Comparison of ENCODE assay signal across 29 mouse cellular contexts in genomic region chr16:78057549-78057948, GRCm38 (mm10).
DNase-seq lines count a peak whose midpoint lies in the region; ATAC-seq and TF ChIP-seq lines count a peak whose summit lies in the region.
"Had no signal": no experiment of that assay in that cellular context is flagged by ENCODE, and none has a peak within 500 bp of the region (broad histone marks: within the 10 kb centered on the region; RNA-seq: fewer than 3 reads in every experiment).

No protein-coding gene starts in this region.

- H3K4me1 ChIP-seq in embryonic facial prominence, embryonic 11.5 days (ENCODE audit: control insufficient read depth, insufficient read depth, low read length) = no peaks in the 10 kb centered on the region
- peaks cover 8% of the 10 kb centered on the region for H3K4me1 ChIP-seq in embryonic facial prominence, embryonic 10.5 days
- peaks cover 7% of the 10 kb centered on the region; the same call in 1 of the 2 replicates for H3K4me1 ChIP-seq in embryonic facial prominence, embryonic 14.5 days (ENCODE audit: control insufficient read depth, insufficient read depth, low read length)
- H3K4me1 ChIP-seq in limb, embryonic 10.5 days = peaks cover 16% of the 10 kb centered on the region; the same call in 1 of the 2 replicates
- no peaks in the 10 kb centered on the region for H3K4me1 ChIP-seq in cerebellum, adult 2 months (ENCODE audit: control insufficient read depth, insufficient read depth, low read length)
- H3K4me1 ChIP-seq in midbrain, postnatal 0 days (ENCODE audit: insufficient read depth, low read length) = no peaks in the 10 kb centered on the region
- H3K4me1 ChIP-seq: forebrain, embryonic 12.5 days; heart, embryonic 13.5 days; limb, embryonic 15.5 days; liver, embryonic 13.5 days; megakaryocyte, embryonic 14.5 days; midbrain, embryonic 13.5 days; stomach, embryonic 15.5 days had no signal

- no peak overlapping the region for H3K27ac ChIP-seq in embryonic facial prominence, embryonic 11.5 days (replicated peaks; ENCODE audit: low read depth, low read length)
- H3K27ac ChIP-seq in embryonic facial prominence, embryonic 10.5 days (replicated peaks) = no peak overlapping the region
- peak overlapping the region; percentile 55; the same call in 1 of the 2 replicates for H3K27ac ChIP-seq in embryonic facial prominence, embryonic 14.5 days (replicated peaks; ENCODE audit: low read depth, low read length)
- H3K27ac ChIP-seq in limb, embryonic 10.5 days = peak overlapping the region; percentile 67; the same call in 1 of the 2 replicates
- no peak overlapping the region for H3K27ac ChIP-seq in cerebellum, adult 2 months (ENCODE audit: insufficient read depth, low read length)
- H3K27ac ChIP-seq in midbrain, postnatal 0 days (ENCODE audit: low read depth, low read length) = no peak overlapping the region
- H3K27ac ChIP-seq: forebrain, embryonic 12.5 days; heart, embryonic 13.5 days; hindbrain, embryonic 14.5 days; limb, embryonic 15.5 days; liver, embryonic 13.5 days; midbrain, embryonic 13.5 days; stomach, embryonic 15.5 days had no signal

- no peaks in the 10 kb centered on the region for H3K36me3 ChIP-seq in embryonic facial prominence, embryonic 11.5 days (replicated peaks; ENCODE audit: control insufficient read depth, insufficient read depth, low read depth, low read length)
- H3K36me3 ChIP-seq in embryonic facial prominence, embryonic 10.5 days (replicated peaks) = no peaks in the 10 kb centered on the region
- no peaks in the 10 kb centered on the region for H3K36me3 ChIP-seq in embryonic facial prominence, embryonic 14.5 days (ENCODE audit: control insufficient read depth, insufficient read depth, low read length)
- no peaks in the 10 kb centered on the region for H3K36me3 ChIP-seq in limb, embryonic 10.5 days
- H3K36me3 ChIP-seq in midbrain, postnatal 0 days (ENCODE audit: insufficient read depth, low read length) = no peaks in the 10 kb centered on the region
- H3K36me3 ChIP-seq: forebrain, embryonic 12.5 days; heart, embryonic 13.5 days; limb, embryonic 15.5 days; liver, embryonic 13.5 days; midbrain, embryonic 13.5 days; stomach, embryonic 15.5 days had no signal

- no peak overlapping the region for H3K4me2 ChIP-seq in embryonic facial prominence, embryonic 11.5 days (ENCODE audit: low read depth, low read length)
- no peak overlapping the region for H3K4me2 ChIP-seq in embryonic facial prominence, embryonic 14.5 days (ENCODE audit: low read depth, low read length)
- no peak overlapping the region for H3K4me2 ChIP-seq in midbrain, postnatal 0 days (ENCODE audit: low read depth, low read length, poor library complexity, severe bottlenecking)
- H3K4me2 ChIP-seq: forebrain, embryonic 12.5 days; heart, embryonic 13.5 days; hindbrain, embryonic 14.5 days; limb, embryonic 15.5 days; liver, embryonic 13.5 days; midbrain, embryonic 13.5 days; stomach, embryonic 15.5 days had no signal

- 36% methylated on average over 3 of the region's 3 CpGs for WGBS in embryonic facial prominence, embryonic 11.5 days
- WGBS in embryonic facial prominence, embryonic 10.5 days = 33% methylated on average over 3 of the region's 3 CpGs
- 25% methylated on average over 3 of the region's 3 CpGs for WGBS in embryonic facial prominence, embryonic 14.5 days
- 78% methylated on average over 3 of the region's 3 CpGs for WGBS in limb, embryonic 10.5 days
- 88% methylated on average over 3 of the region's 3 CpGs for WGBS in cerebellum, adult 2 months
- WGBS in midbrain, postnatal 0 days = 85% methylated on average over 3 of the region's 3 CpGs

- ATAC-seq in embryonic facial prominence, embryonic 11.5 days (replicated peaks; ENCODE audit: insufficient number of reproducible peaks, low FRiP score, low TSS enrichment, low read depth) = no peak
- peak; percentile 44; the same call in 1 of the 2 replicates for ATAC-seq in embryonic facial prominence, embryonic 14.5 days (ENCODE audit: low read depth)
- no peak for ATAC-seq in midbrain, postnatal 0 days (ENCODE audit: low FRiP score)
- ATAC-seq: forebrain, postnatal 0 days; inflammation-experienced regulatory T-cells, adult 6 months; lung, postnatal 0 days; midbrain, embryonic 13.5 days had no signal

- TF ChIP-seq POLR2A in cerebellum, adult 2 months (IDR thresholded peaks at IDR 0.05; ENCODE audit: borderline replicate concordance, insufficient read depth, low read length) = no peak

- no peaks in the 10 kb centered on the region for H3K9me3 ChIP-seq in embryonic facial prominence, embryonic 11.5 days (replicated peaks; ENCODE audit: control insufficient read depth, low read length)
- no peaks in the 10 kb centered on the region for H3K9me3 ChIP-seq in embryonic facial prominence, embryonic 10.5 days
- H3K9me3 ChIP-seq in embryonic facial prominence, embryonic 14.5 days (ENCODE audit: control insufficient read depth, low read length) = no peaks in the 10 kb centered on the region
- no peaks in the 10 kb centered on the region for H3K9me3 ChIP-seq in limb, embryonic 10.5 days (replicated peaks)
- no peaks in the 10 kb centered on the region for H3K9me3 ChIP-seq in midbrain, postnatal 0 days (ENCODE audit: low read length)
- H3K9me3 ChIP-seq: forebrain, embryonic 12.5 days; heart, embryonic 13.5 days; limb, embryonic 15.5 days; liver, embryonic 13.5 days; midbrain, embryonic 13.5 days; stomach, embryonic 15.5 days had no signal

- H3K9ac ChIP-seq in embryonic facial prominence, embryonic 11.5 days (replicated peaks; ENCODE audit: low read length) = no peak overlapping the region
- H3K9ac ChIP-seq in embryonic facial prominence, embryonic 14.5 days (ENCODE audit: low read depth, low read length) = no peak overlapping the region
- H3K9ac ChIP-seq in midbrain, postnatal 0 days (replicated peaks; ENCODE audit: low read length, poor library complexity, severe bottlenecking) = no peak overlapping the region
- H3K9ac ChIP-seq: forebrain, embryonic 12.5 days; forebrain, postnatal 0 days; heart, embryonic 13.5 days; hindbrain, embryonic 14.5 days; limb, embryonic 15.5 days; liver, embryonic 13.5 days; midbrain, embryonic 13.5 days; stomach, embryonic 15.5 days had no signal

- no peak overlapping the region for H3K4me3 ChIP-seq in embryonic facial prominence, embryonic 11.5 days (ENCODE audit: low read depth, low read length)
- H3K4me3 ChIP-seq in embryonic facial prominence, embryonic 10.5 days = no peak overlapping the region
- H3K4me3 ChIP-seq in embryonic facial prominence, embryonic 14.5 days (ENCODE audit: low read depth, low read length) = no peak overlapping the region
- H3K4me3 ChIP-seq in limb, embryonic 10.5 days = no peak overlapping the region
- no peak overlapping the region for H3K4me3 ChIP-seq in cerebellum, adult 2 months (replicated peaks; ENCODE audit: insufficient read depth, low read depth, low read length)
- H3K4me3 ChIP-seq in midbrain, postnatal 0 days (ENCODE audit: low read depth, low read length) = no peak overlapping the region
- H3K4me3 ChIP-seq: forebrain, embryonic 12.5 days; heart, embryonic 13.5 days; limb, embryonic 15.5 days; liver, embryonic 13.5 days; megakaryocyte, embryonic 14.5 days; midbrain, embryonic 13.5 days; stomach, embryonic 15.5 days had no signal

- DNase-seq in embryonic facial prominence, embryonic 11.5 days (ENCODE audit: low spot score) = peak; percentile 22
- no peak for DNase-seq in embryonic facial prominence, embryonic 10.5 days (ENCODE audit: low spot score)
- DNase-seq in Muller cell, postnatal 12 days (ENCODE audit: inconsistent ontology term) = peak; percentile 79
- DNase-seq in embryonic facial prominence, embryonic 14.5 days (ENCODE audit: low spot score) = peak; percentile 54
- DNase-seq in limb, embryonic 10.5 days (ENCODE audit: low spot score) = no peak
- no peak for DNase-seq in cerebellum, adult 2 months
- DNase-seq in left cerebral cortex, adult 9 months (ENCODE audit: low spot score in 2 of 2) = no peak
- no peak for DNase-seq in midbrain, postnatal 0 days (ENCODE audit: low spot score)
- DNase-seq: adrenal gland, adult 2 months; adrenal gland, postnatal 36 days; cerebellum, adult 8-10 months; cerebellum, postnatal 25 days; forebrain, postnatal 0 days; gastrocnemius, postnatal 10 days; heart, postnatal 10 days; kidney, postnatal 10 days; layer of hippocampus, adult 9-11 months; liver, embryonic 13.5 days; lung, adult 18-20 months; lung, postnatal 4 days had no signal

- no peaks in the 10 kb centered on the region for H3K27me3 ChIP-seq in embryonic facial prominence, embryonic 11.5 days (ENCODE audit: control insufficient read depth, insufficient read depth, low read length)
- no peaks in the 10 kb centered on the region for H3K27me3 ChIP-seq in embryonic facial prominence, embryonic 10.5 days (replicated peaks; ENCODE audit: low read depth, poor library complexity, severe bottlenecking)
- H3K27me3 ChIP-seq in embryonic facial prominence, embryonic 14.5 days (replicated peaks; ENCODE audit: control insufficient read depth, insufficient read depth, low read length) = no peaks in the 10 kb centered on the region
- no peaks in the 10 kb centered on the region for H3K27me3 ChIP-seq in limb, embryonic 10.5 days (ENCODE audit: low read depth, poor library complexity, severe bottlenecking)
- no peaks in the 10 kb centered on the region for H3K27me3 ChIP-seq in cerebellum, adult 2 months (ENCODE audit: control insufficient read depth, insufficient read depth, low read length)
- H3K27me3 ChIP-seq in midbrain, postnatal 0 days (ENCODE audit: insufficient read depth, low read length) = no peaks in the 10 kb centered on the region
- H3K27me3 ChIP-seq: forebrain, embryonic 12.5 days; heart, embryonic 13.5 days; limb, embryonic 15.5 days; liver, embryonic 13.5 days; megakaryocyte, embryonic 14.5 days; midbrain, embryonic 13.5 days; stomach, embryonic 15.5 days had no signal

- TF ChIP-seq CTCF in cerebellum, adult 2 months (IDR thresholded peaks at IDR 0.05; ENCODE audit: borderline replicate concordance, insufficient read depth, low read depth, low read length) = no peak
- TF ChIP-seq CTCF in midbrain, postnatal 0 days (IDR thresholded peaks at IDR 0.05) = no peak

Comparison
In these comparisons a context has a peak if more than half of its experiments do, and no peak if none do; other contexts are left out.
1. DNase-seq: peak in embryonic facial prominence, embryonic 11.5 days (single experiment), Muller cell, postnatal 12 days (single experiment) and embryonic facial prominence, embryonic 14.5 days (single experiment); none in embryonic facial prominence, embryonic 10.5 days (single experiment), limb, embryonic 10.5 days (single experiment), cerebellum, adult 2 months (0 of 2), left cerebral cortex, adult 9 months (0 of 2) and midbrain, postnatal 0 days (single experiment).
2. H3K27ac ChIP-seq: peak in embryonic facial prominence, embryonic 14.5 days (single experiment) and limb, embryonic 10.5 days (single experiment); none in embryonic facial prominence, embryonic 11.5 days (single experiment), embryonic facial prominence, embryonic 10.5 days (single experiment), cerebellum, adult 2 months (single experiment) and midbrain, postnatal 0 days (single experiment).